Mouse (Mus musculus) heart, embryonic 11.5 days (tissue): ENCODE data around the gene Fancc. TPM values are rescaled to one million over a fixed set of nuclear protein-coding genes. Genes with fewer than 3 reads are reported as not detected.
A peak's percentile ranks its signal among the peaks of the same experiment; 100 is the strongest.

ENCODE experiments used
- ATAC-seq: fragments of 200-750 bp; cut with Nextera tagmentation; replicated peaks from 2 replicates; pipeline ENCODE4 v1.8.0; 2017; ENCODE audit warnings: moderate library complexity; ENCODE audit not compliant: insufficient number of reproducible peaks, low FRiP score, low TSS enrichment
- H3K27ac ChIP-seq: fragments of 300-500 bp; sonication (generic); 2 replicates; pipeline ENCODE4 v1.5.1; 2014; ENCODE audit warnings: mild to moderate bottlenecking, low read depth, low read length
- H3K27me3 ChIP-seq: fragments of 300-500 bp; sonication (generic); 2 replicates; pipeline ENCODE4 v1.6.1; 2014; ENCODE audit warnings: mild to moderate bottlenecking, low read length, mixed read lengths; ENCODE audit not compliant: control insufficient read depth, insufficient read depth
- H3K36me3 ChIP-seq: fragments of 300-500 bp; sonication (generic); 2 replicates; pipeline ENCODE4 v1.6.1; 2014; ENCODE audit warnings: mild to moderate bottlenecking, low read length, moderate library complexity, mixed read lengths; ENCODE audit not compliant: control insufficient read depth, insufficient read depth
- H3K4me1 ChIP-seq: fragments of 300-500 bp; sonication (generic); 2 replicates; pipeline ENCODE4 v1.6.1; 2014; ENCODE audit warnings: low read length; ENCODE audit not compliant: control insufficient read depth, insufficient read depth
- H3K4me2 ChIP-seq: fragments of 300-500 bp; sonication (generic); 2 replicates; pipeline ENCODE4 v1.6.1; 2014; ENCODE audit warnings: mild to moderate bottlenecking, moderate library complexity
- H3K4me3 ChIP-seq: fragments of 300-500 bp; sonication (generic); 2 replicates; pipeline ENCODE4 v1.5.1; 2014; ENCODE audit warnings: low read depth, low read length
- H3K9ac ChIP-seq: fragments of 300-500 bp; sonication (generic); 2 replicates; pipeline ENCODE4 v1.6.1; 2014; ENCODE audit warnings: mild to moderate bottlenecking, low read depth, low read length, moderate library complexity
- H3K9me3 ChIP-seq: fragments of 300-500 bp; sonication (generic); replicated peaks from 2 replicates; pipeline ENCODE4 v1.6.1; 2016; ENCODE audit warnings: low read length; ENCODE audit not compliant: control insufficient read depth
- WGBS: fragments of 180-500 bp; shearing (Covaris S2); extraction: QIAGEN DNeasy Blood & Tissue Kit; methylation state at CpG from one replicate; pipeline ENCODE4 v1.1.7; 2014; ENCODE audit not compliant: insufficient replicate concordance; 5-methylcytosine and 5-hydroxymethylcytosine counted together
- polyA plus RNA-seq: library from polyadenylated mRNA; unstranded; fragments of >200 nt; fragmentation: Nextera tagmentation; extraction: Ambion mirVana; gene quantifications from 2 replicates; pipeline ENCODE4 v1.2.1, GENCODE M21; 2014

Fancc gene
- polyA plus RNA-seq, 1 experiment from 2014 or later = 12.3 TPM

DNA sequence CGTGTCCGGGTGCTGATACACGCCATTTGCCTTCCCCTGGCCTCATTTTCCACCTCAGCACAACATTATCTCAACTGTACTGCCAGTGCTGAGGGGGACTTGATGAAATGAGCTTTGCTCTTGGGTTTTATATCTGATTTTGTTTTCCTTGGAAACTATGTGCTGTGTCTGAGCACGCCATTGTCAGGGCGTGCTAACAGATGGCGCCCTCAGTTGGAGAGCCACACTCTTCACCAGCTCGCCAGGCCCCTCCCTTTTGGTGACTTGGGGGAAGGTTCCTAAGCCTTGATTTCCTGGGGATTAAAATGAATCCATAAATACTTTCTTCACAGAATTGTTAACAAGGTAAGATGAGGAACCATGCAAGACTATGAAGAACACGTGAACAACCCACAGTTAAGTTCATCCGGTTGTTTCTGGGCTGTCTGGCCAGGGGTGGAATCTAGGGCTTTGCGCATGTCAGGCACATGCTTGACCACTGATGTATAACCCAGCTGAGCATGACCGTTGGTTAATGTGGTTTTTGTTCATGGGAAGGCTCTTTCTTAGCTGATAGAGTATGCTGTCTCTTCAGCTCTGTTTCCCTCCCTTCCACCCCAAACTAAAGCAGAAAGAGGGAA lies 210.5 kb downstream of the Fancc start:
- no peak for ATAC-seq
- Histone ChIP-seq H3K9me3 (no peaks in the 10 kb centered on the region), H3K27me3 (no peaks in the 10 kb centered on the region), H3K27ac (no peak overlapping the region), H3K4me2 (no peak overlapping the region), H3K4me1 (peaks cover 3% of the 10 kb centered on the region; the same call in 1 of the 2 replicates), H3K36me3 (peaks cover 16% of the 10 kb centered on the region), H3K9ac (no peak overlapping the region), H3K4me3 (no peak overlapping the region)
- 82% methylated on average over 11 of the region's 11 CpGs for WGBS

DNA sequence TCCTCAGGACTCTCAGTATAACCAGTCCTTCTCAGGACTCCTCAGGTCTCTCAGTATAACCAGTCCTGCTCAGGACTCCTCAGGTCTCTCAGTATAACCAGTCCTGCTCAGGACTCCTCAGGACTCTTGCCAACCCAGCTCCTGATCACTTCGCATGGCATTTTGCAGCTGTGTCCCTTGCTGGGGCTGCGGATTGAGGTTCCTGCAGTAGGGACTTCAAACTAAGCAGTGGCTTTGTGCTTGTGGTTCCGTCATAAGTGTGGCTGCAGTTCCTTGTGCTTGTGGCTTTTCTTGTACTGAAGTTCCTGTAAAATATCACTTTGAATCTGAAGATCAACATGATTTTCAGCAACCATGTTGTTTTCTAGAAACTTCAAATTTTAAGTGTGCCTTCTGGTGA lies 212.3 kb downstream of the Fancc start:
- Histone ChIP-seq H3K4me3 (no peak overlapping the region), H3K4me2 (no peak overlapping the region), H3K27ac (no peak overlapping the region), H3K36me3 (peaks cover 14% of the 10 kb centered on the region), H3K9me3 (no peaks in the 10 kb centered on the region), H3K27me3 (no peaks in the 10 kb centered on the region), H3K4me1 (peaks cover 14% of the 10 kb centered on the region), H3K9ac (no peak overlapping the region)
- whole genome bisulfite sequencing = 88% methylated on average over 3 of the region's 3 CpGs
- no peak for ATAC-seq

GRCm38 (mm10) chr13:63283236-63283635 lies 213.8 kb downstream of the Fancc start:
- Histone ChIP-seq H3K4me2 (no peak overlapping the region), H3K4me1 (peaks cover 29% of the 10 kb centered on the region), H3K9ac (no peak overlapping the region), H3K9me3 (no peaks in the 10 kb centered on the region), H3K4me3 (no peak overlapping the region), H3K27ac (no peak overlapping the region), H3K36me3 (peaks cover 14% of the 10 kb centered on the region), H3K27me3 (no peaks in the 10 kb centered on the region)
- ATAC-seq = no peak

- Histone ChIP-seq H3K4me2 (no peak overlapping the region), H3K4me1 (peaks cover 42% of the 10 kb centered on the region), H3K27ac (no peak overlapping the region), H3K4me3 (no peak overlapping the region), H3K9me3 (no peaks in the 10 kb centered on the region), H3K27me3 (no peaks in the 10 kb centered on the region), H3K9ac (no peak overlapping the region), H3K36me3 (peaks cover 11% of the 10 kb centered on the region)
- WGBS = 86% methylated on average over 8 of the region's 8 CpGs
- ATAC-seq = no peak
These were observed 215.9 kb downstream of the Fancc start for GRCm38 (mm10) chr13:63281206-63281605.

DNA sequence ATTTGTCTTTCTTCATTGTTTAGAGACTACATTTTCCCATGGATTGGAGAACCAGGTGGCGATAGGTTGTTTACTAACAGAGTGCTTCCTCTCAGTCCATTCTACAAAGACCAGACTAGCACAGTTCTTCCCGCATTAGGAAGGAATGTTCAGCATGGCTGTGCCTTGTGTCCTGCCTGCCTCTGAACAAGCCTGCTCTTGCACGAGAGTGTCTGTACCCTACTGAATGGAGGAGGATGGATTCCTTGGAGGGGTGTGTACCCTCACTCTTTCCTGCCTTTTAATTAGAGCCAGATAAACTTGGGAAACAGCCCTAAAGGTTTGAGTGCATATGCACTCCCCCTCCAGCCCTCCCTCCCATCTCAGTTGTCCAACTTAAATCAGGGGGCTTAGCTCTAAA lies 216.7 kb downstream of the Fancc start:
- H3K27me3 ChIP-seq = no peaks in the 10 kb centered on the region
- H3K4me2 ChIP-seq = no peak overlapping the region
- peaks cover 42% of the 10 kb centered on the region for H3K4me1 ChIP-seq
- no peaks in the 10 kb centered on the region for H3K9me3 ChIP-seq
- WGBS = 23% methylated on average over 3 of the region's 3 CpGs
- peaks cover 9% of the 10 kb centered on the region for H3K36me3 ChIP-seq
- H3K27ac ChIP-seq = no peak overlapping the region
- H3K9ac ChIP-seq = no peak overlapping the region
- H3K4me3 ChIP-seq = no peak overlapping the region
- no peak for ATAC-seq

DNA sequence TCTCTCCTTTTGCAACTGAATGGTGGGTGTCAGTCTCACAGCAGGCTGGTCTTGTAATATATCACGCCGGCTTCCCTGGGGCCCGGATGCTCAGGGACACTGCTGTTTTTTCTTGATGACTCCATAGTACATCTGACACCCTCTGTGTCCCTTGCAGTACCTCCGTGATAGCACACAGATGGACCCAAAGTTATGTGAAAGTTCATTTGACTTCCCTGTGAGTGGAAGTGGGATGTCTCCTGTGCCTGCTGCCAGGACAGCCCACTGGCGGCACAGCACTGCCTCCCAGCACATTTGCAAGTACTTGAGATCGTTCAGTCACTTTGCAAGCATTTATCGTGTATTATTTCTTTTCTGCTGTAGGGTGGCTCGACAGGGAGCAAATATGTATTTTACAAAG lies 217.3 kb downstream of the Fancc start:
- no peak overlapping the region for H3K4me3 ChIP-seq
- H3K9ac ChIP-seq = no peak overlapping the region
- peaks cover 6% of the 10 kb centered on the region; the same call in 1 of the 2 replicates for H3K36me3 ChIP-seq
- no peaks in the 10 kb centered on the region for H3K27me3 ChIP-seq
- H3K9me3 ChIP-seq = no peaks in the 10 kb centered on the region
- 44% methylated on average over 8 of the region's 8 CpGs for WGBS
- ATAC-seq = no peak
- peaks cover 42% of the 10 kb centered on the region for H3K4me1 ChIP-seq
- peak overlapping the region; percentile 56 for H3K4me2 ChIP-seq
- peak overlapping the region; percentile 82; the same call in 1 of the 2 replicates for H3K27ac ChIP-seq

GRCm38 (mm10) chr13:63278796-63279475 lies 218.1 kb downstream of the Fancc start:
- peak overlapping the region; percentile 82 for H3K27ac ChIP-seq
- peaks cover 43% of the 10 kb centered on the region for H3K4me1 ChIP-seq
- peak; percentile 64; the same call in 1 of the 2 replicates for ATAC-seq
- no peak overlapping the region for H3K4me3 ChIP-seq
- no peaks in the 10 kb centered on the region for H3K9me3 ChIP-seq
- peak overlapping the region; percentile 56 for H3K4me2 ChIP-seq
- 17% methylated on average over 10 of the region's 10 CpGs for WGBS
- H3K27me3 ChIP-seq = no peaks in the 10 kb centered on the region
- peak overlapping the region; percentile 66; the same call in 1 of the 2 replicates for H3K9ac ChIP-seq
- peaks cover 6% of the 10 kb centered on the region; the same call in 1 of the 2 replicates for H3K36me3 ChIP-seq

GRCm38 (mm10) chr13:63278141-63278631 lies 218.9 kb downstream of the Fancc start:
- no peak overlapping the region for H3K4me3 ChIP-seq
- ATAC-seq = peak; percentile 16; the same call in 1 of the 2 replicates

More at GRCm38 (mm10) chr13:63278141-63278631, 218.9 kb downstream of the Fancc start:
- H3K4me2 ChIP-seq = peak overlapping the region; percentile 56
- 31% methylated on average over 5 of the region's 5 CpGs for WGBS
- H3K27me3 ChIP-seq = no peaks in the 10 kb centered on the region
- H3K36me3 ChIP-seq = no peaks in the 10 kb centered on the region; the same call in 1 of the 2 replicates
- no peak overlapping the region for H3K9ac ChIP-seq
- peak overlapping the region; percentile 82 for H3K27ac ChIP-seq
- peaks cover 47% of the 10 kb centered on the region for H3K4me1 ChIP-seq
- H3K9me3 ChIP-seq = no peaks in the 10 kb centered on the region
